Mouse (Mus musculus): ENCODE measurements around the gene Arhgef17. TPM values are rescaled to one million over a fixed set of nuclear protein-coding genes. Genes with fewer than 3 reads are reported as not detected.

Arhgef17 gene
- polyA plus RNA-seq, 1 experiment from 2014 or later: 12.9 TPM

Small RNA genes lying within 50 kb of the gene (microRNA-seq; reads per million reads assigned to microRNA genes)
- gene Mir3102: 97.3 reads per million, percentile 58 among the genes with 10 or more reads in this experiment

Other genes starting within 250 kb of the Arhgef17 start
- 42.9 and 46.1 TPM in 2 replicates for gene Fam168a, start 225.5 kb downstream of the Arhgef17 start, polyA plus RNA-seq (2014; fragmentation: Nextera tagmentation; extraction: Ambion mirVana)
- gene Relt, start 68.7 kb downstream of the Arhgef17 start, polyA plus RNA-seq (2014; fragmentation: Nextera tagmentation; extraction: Ambion mirVana): 1.9 and 2.0 TPM in 2 replicates
- 11.1 and 11.9 TPM in 2 replicates for gene P2ry6, start 42.5 kb upstream of the Arhgef17 start, polyA plus RNA-seq (2014; fragmentation: Nextera tagmentation; extraction: Ambion mirVana)
- 2.0 and 2.8 TPM in 2 replicates for gene P2ry2, start 80.8 kb upstream of the Arhgef17 start, polyA plus RNA-seq (2014; fragmentation: Nextera tagmentation; extraction: Ambion mirVana)
- 24.4 and 26.0 TPM in 2 replicates for gene Fchsd2, start 160.8 kb upstream of the Arhgef17 start, polyA plus RNA-seq (2014; fragmentation: Nextera tagmentation; extraction: Ambion mirVana)

All from intestine, embryonic 14.5 days (tissue).